Mouse (Mus musculus): Measurements from ENCODE around the gene Lamb3.

Gene Lamb3

DNA sequence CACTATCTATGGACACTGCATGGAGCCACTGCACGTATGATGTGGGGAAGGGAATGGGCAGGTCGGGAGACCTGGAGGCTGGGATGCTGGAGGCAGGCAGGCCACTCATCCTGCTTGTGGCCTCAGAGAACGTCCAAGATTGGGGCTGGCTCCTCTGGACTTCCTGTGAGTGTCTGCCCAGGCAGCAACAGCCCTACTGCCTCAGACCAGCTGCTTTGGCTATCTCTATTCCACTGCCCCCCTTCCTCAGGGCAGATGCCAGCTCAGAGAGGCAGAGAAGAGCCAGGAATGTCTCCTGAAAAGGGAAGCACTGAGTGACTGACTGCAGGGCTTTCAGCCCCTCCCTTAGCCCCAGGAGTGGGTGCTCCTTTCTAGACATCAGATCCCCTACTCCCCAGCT, 139.4 kb downstream of the Lamb3 start:
- in situ Hi-C loops (cut with MboI; ENCODE audit: low pct_unique_long_range_greater_than_20kb in 1 of 2, low sequenced_read_pairs in 2 of 2, unreplicated experiment in 1 of 2) = no loop called here

- in situ Hi-C loops (cut with MboI; ENCODE audit: low pct_unique_long_range_greater_than_20kb in 1 of 2, low sequenced_read_pairs in 2 of 2, unreplicated experiment in 1 of 2) = no loop called here
Observed at GRCm38 (mm10) chr1:193348261-193348962, 140.9 kb downstream of the Lamb3 start.

DNA sequence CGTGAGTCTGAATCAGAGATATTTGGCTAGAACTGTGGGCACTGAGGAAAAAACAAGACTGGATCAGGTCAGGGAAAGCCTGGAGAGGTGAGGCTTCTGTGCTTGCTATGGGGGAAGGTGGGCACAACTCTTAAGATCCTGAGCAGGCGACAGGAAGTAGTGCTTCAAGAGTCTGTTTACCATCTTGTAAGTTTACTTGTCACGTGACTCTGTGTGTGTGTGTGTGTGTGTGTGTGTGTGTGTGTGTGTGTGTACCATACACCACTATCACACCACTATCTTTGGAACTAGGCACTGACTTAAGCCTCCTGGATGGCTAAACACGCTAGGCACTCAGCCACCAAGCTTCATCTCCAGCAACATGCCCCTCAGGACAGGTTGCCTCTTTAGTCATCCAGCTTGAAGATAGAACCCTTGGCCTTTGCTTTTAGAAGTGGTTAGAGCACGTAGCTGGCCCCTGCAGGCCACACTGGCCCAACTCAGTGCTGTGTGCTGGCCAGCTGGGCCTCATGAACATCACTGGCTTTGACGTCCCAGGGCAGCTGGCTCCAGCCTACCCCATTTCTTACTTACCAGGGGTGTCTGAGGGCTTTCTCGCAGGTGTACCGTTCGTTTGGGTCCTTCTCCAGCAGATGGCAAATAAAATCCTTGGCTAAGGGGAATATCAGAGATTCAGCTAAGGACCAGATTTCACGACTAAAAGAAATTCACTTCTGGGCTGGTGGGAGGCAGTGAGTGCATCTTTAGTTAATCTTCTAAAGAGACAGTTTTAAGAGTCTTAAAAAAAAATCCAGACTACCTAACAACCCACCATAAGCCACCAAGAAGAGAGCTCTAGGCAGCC, 142.4 kb downstream of the Lamb3 start:
- in situ Hi-C loops (cut with MboI; ENCODE audit: low pct_unique_long_range_greater_than_20kb in 1 of 2, low sequenced_read_pairs in 2 of 2, unreplicated experiment in 1 of 2) = no loop called here

DNA sequence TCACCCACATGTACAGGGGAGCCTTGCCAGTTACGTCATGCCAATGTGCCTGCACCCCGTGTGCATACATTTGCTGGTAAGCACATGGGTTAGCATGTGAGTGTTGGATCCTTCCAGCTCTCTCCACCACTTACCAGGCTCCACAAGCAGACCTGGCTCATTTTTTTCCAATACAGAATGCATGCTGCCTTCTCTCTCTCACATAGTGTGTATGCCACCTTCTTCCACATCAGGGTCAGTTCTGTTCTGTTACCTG, 143.0 kb downstream of the Lamb3 start:
- in situ Hi-C loops (cut with MboI; ENCODE audit: low pct_unique_long_range_greater_than_20kb in 1 of 2, low sequenced_read_pairs in 2 of 2, unreplicated experiment in 1 of 2) = no loop called here

GRCm38 (mm10) chr1:193351583-193351982, 144.1 kb downstream of the Lamb3 start:
- in situ Hi-C loops (cut with MboI; ENCODE audit: low pct_unique_long_range_greater_than_20kb in 1 of 2, low sequenced_read_pairs in 2 of 2, unreplicated experiment in 1 of 2) = no loop called here

- in situ Hi-C loops (cut with MboI; ENCODE audit: low pct_unique_long_range_greater_than_20kb in 1 of 2, low sequenced_read_pairs in 2 of 2, unreplicated experiment in 1 of 2) = no loop called here
Observed at GRCm38 (mm10) chr1:193359199-193359598, 151.7 kb downstream of the Lamb3 start.

- in situ Hi-C loops (cut with MboI; ENCODE audit: low pct_unique_long_range_greater_than_20kb in 1 of 2, low sequenced_read_pairs in 2 of 2, unreplicated experiment in 1 of 2) = no loop called here
Observed at GRCm38 (mm10) chr1:193361181-193361580, 153.7 kb downstream of the Lamb3 start.

DNA sequence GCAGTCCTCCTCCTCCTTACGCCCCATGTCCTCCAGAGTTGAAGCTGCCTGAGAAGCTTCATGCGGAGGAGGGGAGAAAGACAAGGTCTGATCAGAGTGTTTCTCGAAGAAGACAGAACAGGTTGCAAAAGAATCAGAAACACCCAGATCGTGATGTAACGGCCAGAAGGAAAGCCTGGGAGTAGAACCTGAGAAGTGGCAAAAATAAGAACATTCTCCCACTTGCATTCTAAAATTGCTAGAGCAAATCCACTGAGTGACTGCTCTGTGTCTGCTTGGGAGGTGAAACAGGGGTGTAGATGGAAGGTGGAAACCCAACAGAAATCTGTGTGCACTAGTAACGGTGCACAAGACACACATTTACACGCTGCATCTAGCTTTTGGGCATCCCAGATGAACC, 154.6 kb downstream of the Lamb3 start:
- in situ Hi-C loops (cut with MboI; ENCODE audit: low pct_unique_long_range_greater_than_20kb in 1 of 2, low sequenced_read_pairs in 2 of 2, unreplicated experiment in 1 of 2) = no loop called here

DNA sequence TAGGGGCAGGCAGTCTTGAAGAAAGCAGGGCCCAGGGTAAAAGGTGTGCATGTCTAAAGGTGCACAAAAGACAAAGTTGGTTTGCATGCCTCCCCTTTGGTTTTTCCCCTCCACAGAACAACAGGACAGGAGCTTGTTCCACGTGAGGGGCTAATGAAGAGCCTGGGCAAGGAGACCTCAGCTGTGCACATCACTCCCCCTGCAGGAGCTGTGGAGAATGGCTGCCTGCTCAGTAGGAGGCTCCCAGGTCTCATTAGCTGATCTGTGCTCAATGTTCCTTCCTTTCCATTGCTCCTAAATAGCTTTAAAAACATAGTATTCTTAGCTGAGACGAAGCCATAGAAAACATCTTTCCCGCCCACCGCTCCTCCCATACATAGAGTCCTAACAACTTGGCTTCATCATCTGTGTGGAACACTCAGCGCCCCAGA, 156.3 kb downstream of the Lamb3 start:
- in situ Hi-C loops (cut with MboI; ENCODE audit: low pct_unique_long_range_greater_than_20kb in 1 of 2, low sequenced_read_pairs in 2 of 2, unreplicated experiment in 1 of 2) = no loop called here

GRCm38 (mm10) chr1:193368055-193368454, 160.6 kb downstream of the Lamb3 start:
- in situ Hi-C loops (cut with MboI; ENCODE audit: low pct_unique_long_range_greater_than_20kb in 1 of 2, low sequenced_read_pairs in 2 of 2, unreplicated experiment in 1 of 2) = no loop called here

- in situ Hi-C loops (cut with MboI; ENCODE audit: low pct_unique_long_range_greater_than_20kb in 1 of 2, low sequenced_read_pairs in 2 of 2, unreplicated experiment in 1 of 2) = no loop called here
Observed at GRCm38 (mm10) chr1:193369091-193369490, 161.6 kb downstream of the Lamb3 start.

DNA sequence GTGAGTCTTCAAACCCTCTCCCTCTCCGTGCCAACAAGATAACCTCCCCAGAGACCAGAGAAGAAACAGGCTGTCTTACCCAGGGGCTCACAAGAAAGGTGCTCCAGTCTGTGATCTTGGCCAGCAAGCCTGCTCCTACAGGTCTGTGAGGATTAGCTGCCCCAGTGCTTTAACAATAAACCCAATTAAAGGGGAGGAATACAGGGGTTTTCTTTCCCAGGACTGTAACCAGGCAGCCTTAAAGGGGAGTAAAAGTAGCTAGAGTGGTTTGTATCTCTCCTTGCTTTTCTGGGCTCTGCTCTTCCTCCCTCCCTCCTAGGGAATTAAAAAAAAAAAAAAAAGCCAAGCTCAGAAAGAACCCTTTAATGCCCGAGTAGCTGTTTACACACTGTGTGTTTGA, 162.6 kb downstream of the Lamb3 start, which contains the start of gene Camk1g:
Gene Camk1g, minus strand, starts transcription at position 203 of the 400 bp plus-strand sequence.
- in situ Hi-C loops (cut with MboI; ENCODE audit: low pct_unique_long_range_greater_than_20kb in 1 of 2, low sequenced_read_pairs in 2 of 2, unreplicated experiment in 1 of 2) = no loop called here

DNA sequence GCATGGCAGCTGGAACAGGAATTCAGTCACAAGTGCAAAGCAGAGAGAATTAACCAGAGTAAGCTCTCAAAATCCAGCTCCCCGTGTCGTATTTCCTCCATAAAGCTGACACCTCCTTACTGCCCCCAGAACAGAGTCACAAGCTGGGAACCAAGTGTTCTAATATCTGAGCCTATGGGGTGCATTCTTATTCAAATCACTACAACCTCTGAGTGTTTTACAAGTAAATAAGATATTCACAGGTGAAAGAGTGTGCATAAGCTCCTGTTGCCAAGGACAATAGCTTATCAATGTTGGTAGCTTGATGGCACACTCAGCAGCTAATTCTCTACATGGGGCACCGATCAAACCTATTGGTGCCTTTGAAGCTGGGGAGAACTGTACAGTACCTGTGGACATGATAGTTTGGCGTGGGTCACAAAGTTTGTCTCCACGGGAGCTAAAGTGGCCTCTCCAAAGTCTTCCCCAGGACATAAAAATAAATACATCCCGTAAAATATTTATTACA, 166.5 kb downstream of the Lamb3 start:
- in situ Hi-C loops (cut with MboI; ENCODE audit: low pct_unique_long_range_greater_than_20kb in 1 of 2, low sequenced_read_pairs in 2 of 2, unreplicated experiment in 1 of 2) = no loop called here

DNA sequence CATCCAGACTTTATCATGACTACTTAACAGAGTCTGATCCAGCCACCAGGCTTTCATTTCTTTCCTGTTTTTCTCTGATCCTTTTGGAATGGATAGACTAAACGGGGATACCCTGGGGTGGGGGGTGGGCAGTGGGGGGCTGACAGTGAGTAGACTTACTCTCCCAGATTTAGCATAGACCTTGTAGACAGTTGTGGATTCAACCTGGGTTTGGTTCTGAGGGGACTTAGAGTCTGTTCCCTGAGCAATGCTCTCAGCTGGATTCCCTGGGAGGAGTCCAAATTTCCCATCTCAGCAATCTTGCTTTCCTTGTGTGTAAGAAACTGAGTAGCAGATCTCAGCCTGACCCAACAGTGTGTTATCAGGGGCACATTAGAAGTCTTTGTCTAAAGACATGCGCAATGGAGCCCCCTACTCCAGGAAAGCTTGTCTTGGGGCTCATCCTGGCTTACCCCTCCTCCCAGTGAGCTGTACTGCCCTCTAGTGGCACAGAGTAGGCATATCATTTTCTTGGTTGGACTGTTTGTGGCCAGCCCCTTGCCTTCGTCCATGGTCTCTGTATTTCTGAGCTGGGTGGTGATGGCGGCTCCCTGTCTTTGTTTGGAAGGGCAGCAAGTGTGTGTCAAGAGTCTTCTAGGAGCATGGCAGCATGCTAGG, 169.1 kb downstream of the Lamb3 start:
- in situ Hi-C loops (cut with MboI; ENCODE audit: low pct_unique_long_range_greater_than_20kb in 1 of 2, low sequenced_read_pairs in 2 of 2, unreplicated experiment in 1 of 2) = loop anchor here in 1 of 2 experiments (5.0 kb wide), 1 partner anchor 119 kb away; no protein-coding TSS in a partner anchor

GRCm38 (mm10) chr1:193379634-193380033, 172.1 kb downstream of the Lamb3 start:
- in situ Hi-C loops (cut with MboI; ENCODE audit: low pct_unique_long_range_greater_than_20kb in 1 of 2, low sequenced_read_pairs in 2 of 2, unreplicated experiment in 1 of 2) = loop anchor here in 1 of 2 experiments (5.0 kb wide), 1 partner anchor 122 kb away; no protein-coding TSS in a partner anchor

- in situ Hi-C loops (cut with MboI; ENCODE audit: low pct_unique_long_range_greater_than_20kb in 1 of 2, low sequenced_read_pairs in 2 of 2, unreplicated experiment in 1 of 2) = no loop called here
Observed at GRCm38 (mm10) chr1:193380877-193381276, 173.4 kb downstream of the Lamb3 start.

DNA sequence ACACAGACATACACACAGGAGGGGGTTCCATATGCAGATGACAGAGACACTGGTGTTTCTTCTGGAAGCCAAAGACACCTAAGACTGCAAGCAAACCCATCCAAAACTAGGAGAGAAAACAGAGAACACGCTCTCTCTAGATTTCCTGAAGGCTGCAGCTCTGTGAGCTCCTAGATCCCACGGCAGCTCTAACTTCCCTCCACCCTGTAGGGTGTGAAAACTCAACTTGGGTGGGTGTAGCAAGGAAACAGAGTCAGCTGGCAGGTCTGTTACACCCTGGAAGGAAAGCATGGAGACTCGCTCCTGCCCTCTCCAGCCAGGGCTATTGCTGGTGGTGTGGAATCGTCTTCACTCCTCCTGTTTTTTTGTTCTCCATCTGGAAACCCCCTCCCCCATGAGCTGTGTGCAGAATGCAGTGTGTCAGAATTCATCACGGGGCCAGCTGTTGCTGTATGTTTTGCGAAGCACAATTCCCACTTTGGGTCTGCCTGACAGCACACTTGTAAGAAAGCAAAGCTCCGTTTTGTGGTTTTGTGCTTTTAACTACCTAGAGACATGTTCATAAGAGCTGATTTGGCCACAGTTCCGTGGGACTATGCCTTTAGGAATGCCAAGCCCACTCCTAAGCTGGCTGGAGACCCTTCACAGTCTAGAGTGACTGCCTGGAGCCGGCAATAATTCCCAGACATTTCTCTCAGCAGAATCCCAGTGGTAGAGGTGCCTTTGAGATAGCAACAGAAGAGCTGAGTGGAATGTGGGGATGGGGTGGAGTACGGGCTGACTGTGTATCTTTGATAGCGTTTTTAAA, 174.3 kb downstream of the Lamb3 start:
- in situ Hi-C loops (cut with MboI; ENCODE audit: low pct_unique_long_range_greater_than_20kb in 1 of 2, low sequenced_read_pairs in 2 of 2, unreplicated experiment in 1 of 2) = no loop called here

DNA sequence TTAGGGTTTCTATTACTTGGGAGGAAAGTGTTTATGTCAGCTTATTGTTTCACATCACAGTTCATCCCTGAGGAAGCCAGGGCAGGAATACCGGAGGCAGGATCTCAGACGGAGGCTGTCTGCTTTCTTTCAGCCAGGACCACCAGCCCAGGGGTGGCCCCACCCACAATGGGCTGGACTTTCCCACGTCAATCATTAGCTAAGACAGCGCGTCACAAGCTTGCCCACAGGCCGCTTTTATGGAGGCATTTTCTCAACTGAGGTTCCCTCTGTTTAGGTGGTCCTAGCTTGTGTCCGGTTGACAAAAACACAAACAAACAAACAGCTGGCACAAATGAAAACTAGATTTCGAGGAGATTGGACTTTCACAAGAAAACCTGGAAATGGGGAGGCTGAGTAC, 174.9 kb downstream of the Lamb3 start:
- in situ Hi-C loops (cut with MboI; ENCODE audit: low pct_unique_long_range_greater_than_20kb in 1 of 2, low sequenced_read_pairs in 2 of 2, unreplicated experiment in 1 of 2) = no loop called here
